ENCODE assay signal across 23 mouse cellular contexts in the genomic region with DNA sequence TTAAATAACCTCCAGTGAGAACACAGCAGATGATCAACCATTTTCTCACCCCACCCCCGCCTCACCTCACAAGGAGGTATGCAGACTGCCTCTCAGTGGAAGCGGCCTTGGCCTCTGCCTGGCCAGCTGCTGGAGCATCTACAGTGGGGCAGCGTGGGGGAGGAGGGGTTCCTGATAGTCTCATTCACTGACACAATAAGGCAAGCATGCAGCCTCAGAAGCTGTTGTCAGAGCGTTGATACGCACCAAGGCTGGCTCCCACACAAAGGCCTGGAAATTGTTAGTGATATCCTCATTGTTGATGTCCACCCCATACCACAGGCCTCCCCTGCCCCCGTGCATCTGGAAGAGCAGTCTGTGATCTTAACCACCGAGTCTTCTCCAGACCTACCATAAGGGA. TPM values are rescaled to one million over a fixed set of nuclear protein-coding genes. Genes with fewer than 3 reads are reported as not detected.
DNase-seq lines count a peak whose midpoint lies in the region; ATAC-seq and TF ChIP-seq lines count a peak whose summit lies in the region.
"Had no signal": no experiment of that assay in that cellular context is flagged by ENCODE, and none has a peak within 500 bp of the region (broad histone marks: within the 10 kb centered on the region; RNA-seq: fewer than 3 reads in every experiment).

No protein-coding gene starts in this region.

- H3K27ac ChIP-seq in heart, embryonic 12.5 days (ENCODE audit: poor library complexity, severe bottlenecking): no peak overlapping the region
- H3K27ac ChIP-seq in heart, adult 2 months: no peak overlapping the region
- no peak overlapping the region for H3K27ac ChIP-seq in kidney, embryonic 15.5 days
- H3K27ac ChIP-seq: embryonic facial prominence, embryonic 12.5 days; heart, embryonic 13.5 days; hindbrain, embryonic 14.5 days; intestine, embryonic 15.5 days; neural tube, embryonic 15.5 days had no signal

- no peak for TF ChIP-seq POLR2A in heart, adult 2 months (IDR thresholded peaks at IDR 0.05; ENCODE audit: insufficient read depth, low read depth, low read length)

- H3K4me1 ChIP-seq in heart, embryonic 12.5 days (replicated peaks): peaks cover 9% of the 10 kb centered on the region; the same call in 1 of the 2 replicates
- H3K4me1 ChIP-seq in heart, adult 2 months (ENCODE audit: control insufficient read depth, insufficient read depth, low read length): no peaks in the 10 kb centered on the region
- H3K4me1 ChIP-seq in kidney, embryonic 15.5 days: peaks cover 14% of the 10 kb centered on the region; the same call in 1 of the 2 replicates
- H3K4me1 ChIP-seq: embryonic facial prominence, embryonic 12.5 days had no signal

- no peak for TF ChIP-seq CTCF in heart, adult 2 months (IDR thresholded peaks at IDR 0.05)

- H3K4me2 ChIP-seq in heart, embryonic 12.5 days: no peak overlapping the region
- no peak overlapping the region for H3K4me2 ChIP-seq in kidney, embryonic 15.5 days
- H3K4me2 ChIP-seq: embryonic facial prominence, embryonic 12.5 days; heart, embryonic 13.5 days; hindbrain, embryonic 14.5 days; intestine, embryonic 15.5 days; neural tube, embryonic 15.5 days had no signal

- TF ChIP-seq EP300 in heart, adult 2 months (IDR thresholded peaks at IDR 0.05; ENCODE audit: insufficient read depth, low read depth, low read length): no peak

- 21% methylated on average over 7 of the region's 7 CpGs for WGBS in heart, embryonic 12.5 days
- 51% methylated on average over 7 of the region's 7 CpGs for WGBS in heart, adult 2 months
- 43% methylated on average over 7 of the region's 7 CpGs for WGBS in kidney, embryonic 15.5 days

- no peak overlapping the region for H3K4me3 ChIP-seq in heart, embryonic 12.5 days
- H3K4me3 ChIP-seq in heart, adult 2 months: no peak overlapping the region
- no peak overlapping the region for H3K4me3 ChIP-seq in kidney, embryonic 15.5 days (replicated peaks)
- H3K4me3 ChIP-seq: embryonic facial prominence, embryonic 12.5 days; erythroblast, embryonic 14.5 days; heart, embryonic 13.5 days; intestine, embryonic 15.5 days; megakaryocyte, embryonic 14.5 days; neural tube, embryonic 15.5 days had no signal

- H3K79me2 ChIP-seq in heart, adult 2 months (replicated peaks; ENCODE audit: control insufficient read depth, insufficient read depth, low read length): no peaks in the 10 kb centered on the region

- no peak overlapping the region for H3K9ac ChIP-seq in heart, embryonic 12.5 days
- H3K9ac ChIP-seq in heart, adult 2 months (ENCODE audit: low read depth, low read length): no peak overlapping the region
- no peak overlapping the region for H3K9ac ChIP-seq in kidney, embryonic 15.5 days
- H3K9ac ChIP-seq: embryonic facial prominence, embryonic 12.5 days; heart, embryonic 13.5 days; hindbrain, embryonic 14.5 days; intestine, embryonic 15.5 days; neural tube, embryonic 15.5 days had no signal

- H3K9me3 ChIP-seq in heart, embryonic 12.5 days (replicated peaks): no peaks in the 10 kb centered on the region
- H3K9me3 ChIP-seq in kidney, embryonic 15.5 days (replicated peaks): no peaks in the 10 kb centered on the region
- H3K9me3 ChIP-seq: embryonic facial prominence, embryonic 12.5 days; heart, embryonic 13.5 days; intestine, embryonic 15.5 days; megakaryocyte, embryonic 14.5 days; neural tube, embryonic 15.5 days had no signal

- no peak for DNase-seq in heart, adult 2 months
- DNase-seq in kidney, postnatal 4 days: peak; percentile 41 to 68
- peak; percentile 42 for DNase-seq in ovary, postnatal 36 days (ENCODE audit: low spot score)
- DNase-seq in testis, postnatal 14 days (ENCODE audit: low spot score): peak; percentile 79
- DNase-seq in layer of hippocampus, postnatal 36 days: no peak
- DNase-seq: adrenal gland, adult 8-10 months; cerebellum, adult 9-11 months; gastrocnemius, postnatal 14 days; lung, postnatal 14 days; thymus, postnatal 4 days had no signal

- peak; percentile 51; the same call in 1 of the 2 replicates for ATAC-seq in heart, embryonic 12.5 days (ENCODE audit: insufficient number of reproducible peaks, low FRiP score)
- no peak for ATAC-seq in kidney, embryonic 15.5 days (replicated peaks; ENCODE audit: low FRiP score)
- ATAC-seq: forebrain, embryonic 14.5 days; intestine, embryonic 15.5 days; midbrain, embryonic 16.5 days had no signal

- intact Hi-C loops in heart, adult 2 months (cut with DNase I): no loop called here

- H3K36me3 ChIP-seq in heart, embryonic 12.5 days: no peaks in the 10 kb centered on the region
- no peaks in the 10 kb centered on the region for H3K36me3 ChIP-seq in heart, adult 2 months (ENCODE audit: control insufficient read depth, insufficient read depth, low read length)
- no peaks in the 10 kb centered on the region for H3K36me3 ChIP-seq in kidney, embryonic 15.5 days
- H3K36me3 ChIP-seq: embryonic facial prominence, embryonic 12.5 days; heart, embryonic 13.5 days; intestine, embryonic 15.5 days; neural tube, embryonic 15.5 days had no signal

- H3K27me3 ChIP-seq in heart, embryonic 12.5 days (replicated peaks): 0 out of 2 replicates have a peak, but pooled peaks cover 3% of the 10 kb centered on the region
- H3K27me3 ChIP-seq in heart, adult 2 months (ENCODE audit: control insufficient read depth, insufficient read depth, low read length): no peaks in the 10 kb centered on the region
- H3K27me3 ChIP-seq in kidney, embryonic 15.5 days: no peaks in the 10 kb centered on the region
- H3K27me3 ChIP-seq: embryonic facial prominence, embryonic 12.5 days; intestine, embryonic 15.5 days; neural tube, embryonic 15.5 days had no signal

RNA-seq across cellular contexts. Expression of gene Haao, which starts 4.0 kb away (rescaled TPM):
- 0.23 TPM in 1 of 2 replicates, not detected in the other for polyA plus RNA-seq in heart, embryonic 12.5 days (2016; fragmentation: Nextera tagmentation; extraction: Ambion mirVana)
- under 1 TPM; 0.25 to 0.29 TPM for total RNA-seq in heart, adult 2 months (2021)
- 1.2 and 1.4 TPM in 2 replicates for polyA plus RNA-seq in heart, adult 2 months (2012; rRNA removed)
- polyA plus RNA-seq in kidney, embryonic 15.5 days (2015; fragmentation: Nextera tagmentation; extraction: Ambion mirVana): 1.8 and 2.3 TPM in 2 replicates
- total RNA-seq in layer of hippocampus, postnatal 36 days (2021): not detected
- total RNA-seq: gastrocnemius, postnatal 14 days; layer of hippocampus, postnatal 25 days had no signal
- polyA plus RNA-seq: C2C12; erythroblast, embryonic 14.5 days; hindbrain, embryonic 14.5 days had no signal

Comparison
In these comparisons a context has a peak if more than half of its experiments do, and no peak if none do; other contexts are left out.
1. DNase-seq: peak in kidney, postnatal 4 days (2 of 2), ovary, postnatal 36 days (single experiment) and testis, postnatal 14 days (single experiment); none in heart, adult 2 months (0 of 2) and layer of hippocampus, postnatal 36 days (0 of 2).